Mouse (Mus musculus): ENCODE data around the gene Lhfp. TPM values are rescaled to one million over a fixed set of nuclear protein-coding genes. Genes with fewer than 3 reads are reported as not detected.
"Not testable (repeated sequence)": the region's sequence is repeated elsewhere in the genome, so short reads cannot be mapped to it uniquely, and the experiment has no call there.

The Lhfp gene
- polyA plus RNA-seq, 1 experiment from 2014 or later: 47.3 TPM

GRCm38 (mm10) chr3:53102757-53103153 is 61.4 kb downstream of the Lhfp start:
- 0 out of 2 replicates have a peak, but pooled peaks cover 8% of the 10 kb centered on the region for H3K27me3 ChIP-seq
- H3K27ac ChIP-seq: peak overlapping the region; percentile 45; the same call in 1 of the 2 replicates
- no peak overlapping the region for H3K4me2 ChIP-seq (replicated peaks)
- 38% methylated on average over 12 of the region's 12 CpGs for WGBS
- no peak overlapping the region for H3K4me3 ChIP-seq (replicated peaks)
- H3K4me1 ChIP-seq (replicated peaks): peaks cover 32% of the 10 kb centered on the region
- H3K9ac ChIP-seq (replicated peaks): no peak overlapping the region
- no peaks in the 10 kb centered on the region for H3K36me3 ChIP-seq
- ATAC-seq: peak; percentile 25
- H3K9me3 ChIP-seq: no peaks in the 10 kb centered on the region

DNA sequence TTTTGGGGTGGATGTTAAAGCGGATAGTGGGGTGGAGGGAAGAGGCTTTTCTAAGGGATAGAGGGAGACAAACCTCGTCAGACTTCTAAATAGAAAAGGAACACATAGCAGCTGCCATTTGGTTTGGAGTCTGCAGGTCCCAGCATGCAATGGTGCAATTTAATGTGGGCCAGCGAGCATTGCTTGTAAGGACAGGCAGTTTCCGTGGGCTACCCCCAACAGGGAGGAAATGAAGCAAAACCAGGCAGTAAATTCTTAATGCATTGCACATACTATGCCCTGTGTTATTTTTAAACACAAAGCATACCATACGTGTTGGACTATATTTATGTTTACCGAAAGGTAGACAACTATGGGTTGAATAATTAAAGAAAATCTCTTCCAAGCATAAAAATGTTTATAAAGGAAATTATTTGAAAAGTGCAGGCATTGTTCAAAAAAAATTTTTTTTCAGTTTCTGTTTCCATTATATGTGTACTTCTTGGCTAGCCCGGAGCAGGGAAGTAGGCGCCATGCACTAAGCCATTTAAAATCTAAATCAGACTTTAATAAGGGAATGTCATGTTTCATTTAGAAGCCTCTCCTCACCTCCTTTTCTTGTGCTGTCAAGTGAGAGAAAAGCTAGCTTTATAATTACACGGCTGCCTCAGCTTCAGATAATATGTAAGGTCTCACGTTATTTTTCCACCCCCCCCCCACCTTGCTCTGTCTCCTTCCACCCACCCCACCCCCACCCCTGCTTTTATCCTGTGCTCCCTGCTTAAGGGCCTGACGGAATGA is 67.5 kb downstream of the Lhfp start:
- ATAC-seq: peak; percentile 82
- Histone ChIP-seq H3K27ac (peak overlapping the region; percentile 12; the same call in 1 of the 2 replicates), H3K36me3 (no peaks in the 10 kb centered on the region; the same call in 1 of the 2 replicates), H3K4me1 (replicated peaks) (peaks cover 20% of the 10 kb centered on the region), H3K9ac (replicated peaks) (no peak overlapping the region), H3K4me2 (replicated peaks) (no peak overlapping the region), H3K27me3 (0 out of 2 replicates have a peak, but pooled peaks cover 8% of the 10 kb centered on the region), H3K9me3 (peaks cover 6% of the 10 kb centered on the region; the same call in 1 of the 2 replicates), H3K4me3 (replicated peaks) (no peak overlapping the region)
- WGBS: 28% methylated on average over 11 of the region's 11 CpGs

DNA sequence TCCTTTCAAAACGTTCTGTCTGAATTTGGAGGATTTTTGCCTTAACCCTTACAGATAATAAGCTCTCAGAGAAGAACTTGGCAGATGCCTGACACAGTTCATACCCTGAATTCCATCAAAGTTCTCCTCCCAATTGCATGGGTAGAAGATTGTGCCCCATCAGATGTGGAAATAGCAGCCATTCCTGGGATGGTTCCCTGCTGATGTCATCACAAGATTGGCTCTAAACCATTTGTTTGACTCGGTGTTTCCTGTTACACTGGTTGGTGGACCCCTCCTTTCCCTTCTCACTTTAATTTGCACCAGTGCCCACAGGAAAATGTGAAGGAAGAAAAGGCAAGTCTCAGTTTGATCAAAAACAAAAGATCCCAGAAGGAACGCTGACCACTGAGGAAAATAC is 68.6 kb downstream of the Lhfp start:
- Histone ChIP-seq H3K9ac (replicated peaks) (no peak overlapping the region), H3K36me3 (no peaks in the 10 kb centered on the region; the same call in 1 of the 2 replicates), H3K4me3 (replicated peaks) (no peak overlapping the region), H3K4me2 (replicated peaks) (no peak overlapping the region), H3K27me3 (0 out of 2 replicates have a peak, but pooled peaks cover 6% of the 10 kb centered on the region), H3K27ac (no peak overlapping the region), H3K4me1 (replicated peaks) (peaks cover 20% of the 10 kb centered on the region; the same call in 1 of the 2 replicates), H3K9me3 (peaks cover 6% of the 10 kb centered on the region; the same call in 1 of the 2 replicates)
- ATAC-seq: no peak
- 50% methylated on average over 3 of the region's 3 CpGs for WGBS

- H3K4me1 ChIP-seq (replicated peaks): peaks cover 20% of the 10 kb centered on the region; the same call in 1 of the 2 replicates
- ATAC-seq: no peak
- no peak overlapping the region for H3K27ac ChIP-seq
- H3K9me3 ChIP-seq: peaks cover 6% of the 10 kb centered on the region; the same call in 1 of the 2 replicates
- H3K4me2 ChIP-seq (replicated peaks): no peak overlapping the region
- H3K4me3 ChIP-seq (replicated peaks): no peak overlapping the region
- H3K36me3 ChIP-seq: no peaks in the 10 kb centered on the region; the same call in 1 of the 2 replicates
- 96% methylated on average over 7 of the region's 7 CpGs for WGBS
- H3K9ac ChIP-seq (replicated peaks): no peak overlapping the region
- no peaks in the 10 kb centered on the region for H3K27me3 ChIP-seq
Measured at GRCm38 (mm10) chr3:53112048-53112447, 70.7 kb downstream of the Lhfp start.

DNA sequence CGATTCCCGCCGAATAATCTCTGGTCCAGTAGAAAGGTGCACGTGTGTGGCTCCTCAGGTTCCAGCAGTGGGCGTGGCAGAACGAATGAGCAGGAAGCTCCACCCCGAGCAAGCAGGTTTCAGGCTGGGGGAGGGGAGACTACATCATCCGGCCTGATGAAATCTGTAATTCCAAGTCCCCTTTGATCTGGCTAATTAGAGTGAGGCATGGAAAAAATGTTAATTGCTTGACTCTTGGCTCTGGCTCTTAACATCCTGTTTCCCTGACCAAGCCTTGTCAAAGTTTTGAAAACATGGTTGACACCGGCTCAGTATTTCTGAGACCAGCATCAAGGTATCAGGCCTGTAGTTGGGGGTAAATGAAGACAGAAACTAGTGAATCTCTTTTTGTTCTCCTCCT is 77.4 kb downstream of the Lhfp start:
- ATAC-seq; H3K9ac ChIP-seq (replicated peaks); H3K4me1 ChIP-seq (replicated peaks); H3K4me2 ChIP-seq (replicated peaks); H3K36me3 ChIP-seq; H3K9me3 ChIP-seq; H3K27ac ChIP-seq; H3K4me3 ChIP-seq (replicated peaks); H3K27me3 ChIP-seq: not testable (repeated sequence)
- WGBS: 79% methylated on average over 4 of the region's 9 CpGs

GRCm38 (mm10) chr3:53119978-53120377 is 78.7 kb downstream of the Lhfp start:
- Histone ChIP-seq H3K9ac (replicated peaks) (no peak overlapping the region), H3K4me1 (replicated peaks) (no peaks in the 10 kb centered on the region), H3K27me3 (no peaks in the 10 kb centered on the region), H3K36me3 (no peaks in the 10 kb centered on the region), H3K4me3 (replicated peaks) (no peak overlapping the region), H3K4me2 (replicated peaks) (no peak overlapping the region), H3K27ac (no peak overlapping the region), H3K9me3 (no peaks in the 10 kb centered on the region)
- no peak for ATAC-seq
- WGBS: 93% methylated on average over 6 of the region's 6 CpGs

DNA sequence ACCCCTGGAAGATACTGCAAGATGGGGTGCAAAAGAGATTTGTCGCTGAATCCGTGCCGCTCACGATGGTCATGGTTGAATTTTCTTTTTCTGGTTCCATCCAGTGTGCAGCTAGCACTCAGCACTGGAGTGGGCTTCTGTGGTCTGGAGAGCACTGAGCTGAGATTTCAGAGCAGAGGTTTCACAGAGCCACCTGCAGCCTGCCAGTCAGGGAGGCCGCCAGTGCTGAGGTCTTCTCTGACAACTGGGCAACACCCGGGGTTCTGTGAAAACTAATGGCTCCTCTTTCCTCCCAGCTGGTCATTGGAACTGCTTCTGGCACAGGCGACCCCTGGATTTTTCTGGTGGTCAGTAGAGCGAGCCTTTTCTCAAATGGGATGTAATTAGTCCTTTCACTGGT is 84.2 kb downstream of the Lhfp start:
- Histone ChIP-seq H3K36me3 (no peaks in the 10 kb centered on the region), H3K9me3 (no peaks in the 10 kb centered on the region), H3K9ac (replicated peaks) (no peak overlapping the region), H3K4me2 (replicated peaks) (no peak overlapping the region), H3K4me1 (replicated peaks) (0 out of 2 replicates have a peak, but pooled peaks cover 3% of the 10 kb centered on the region), H3K27ac (no peak overlapping the region), H3K27me3 (no peaks in the 10 kb centered on the region), H3K4me3 (replicated peaks) (no peak overlapping the region)
- WGBS: 79% methylated on average over 8 of the region's 8 CpGs
- ATAC-seq: no peak

GRCm38 (mm10) chr3:53138785-53139184 is 97.5 kb downstream of the Lhfp start:
- H3K9ac ChIP-seq (replicated peaks): no peak overlapping the region
- H3K36me3 ChIP-seq: no peaks in the 10 kb centered on the region
- no peak overlapping the region for H3K4me3 ChIP-seq (replicated peaks)
- H3K9me3 ChIP-seq: peaks cover 4% of the 10 kb centered on the region
- no peak overlapping the region for H3K27ac ChIP-seq
- H3K4me1 ChIP-seq (replicated peaks): 0 out of 2 replicates have a peak, but pooled peaks cover 3% of the 10 kb centered on the region
- WGBS: 91% methylated on average over 2 of the region's 2 CpGs
- ATAC-seq: no peak
- no peaks in the 10 kb centered on the region for H3K27me3 ChIP-seq
- no peak overlapping the region for H3K4me2 ChIP-seq (replicated peaks)

DNA sequence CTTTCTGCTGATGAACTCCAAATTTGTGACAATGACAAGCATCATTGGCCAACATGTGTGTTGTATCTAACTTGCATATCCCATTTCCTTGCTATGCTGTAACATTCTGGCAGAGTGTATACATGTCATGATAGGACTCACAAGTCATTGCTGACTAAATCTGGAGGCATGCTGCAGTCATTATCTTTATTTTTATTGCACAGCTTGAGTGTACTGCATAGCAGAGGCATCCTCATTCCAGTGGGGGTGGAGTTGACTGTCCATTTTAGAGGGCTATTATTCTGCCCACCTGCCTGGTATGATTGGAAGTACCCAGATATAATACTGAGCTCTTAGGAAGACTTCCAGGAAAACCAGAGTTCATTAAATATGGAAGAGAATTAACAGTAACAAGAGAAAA is 97.9 kb downstream of the Lhfp start:
- Histone ChIP-seq H3K9me3 (peaks cover 4% of the 10 kb centered on the region), H3K4me3 (replicated peaks) (no peak overlapping the region), H3K36me3 (no peaks in the 10 kb centered on the region), H3K9ac (replicated peaks) (no peak overlapping the region), H3K4me2 (replicated peaks) (no peak overlapping the region), H3K27ac (no peak overlapping the region), H3K4me1 (replicated peaks) (0 out of 2 replicates have a peak, but pooled peaks cover 3% of the 10 kb centered on the region), H3K27me3 (no peaks in the 10 kb centered on the region)
- no peak for ATAC-seq

GRCm38 (mm10) chr3:53139642-53140041 is 98.3 kb downstream of the Lhfp start:
- no peak overlapping the region for H3K4me3 ChIP-seq (replicated peaks)
- H3K27me3 ChIP-seq: no peaks in the 10 kb centered on the region
- whole genome bisulfite sequencing: 82% methylated on average over 5 of the region's 5 CpGs
- no peak for ATAC-seq
- no peaks in the 10 kb centered on the region for H3K36me3 ChIP-seq
- H3K4me1 ChIP-seq (replicated peaks): 0 out of 2 replicates have a peak, but pooled peaks cover 3% of the 10 kb centered on the region
- H3K9ac ChIP-seq (replicated peaks): no peak overlapping the region
- H3K4me2 ChIP-seq (replicated peaks): no peak overlapping the region
- no peak overlapping the region for H3K27ac ChIP-seq
- H3K9me3 ChIP-seq: peaks cover 4% of the 10 kb centered on the region

- WGBS: 67% methylated on average over 9 of the region's 9 CpGs
- ATAC-seq: no peak
- H3K4me2 ChIP-seq (replicated peaks): no peak overlapping the region
Measured at GRCm38 (mm10) chr3:53142528-53142927, 101.2 kb downstream of the Lhfp start.

DNA sequence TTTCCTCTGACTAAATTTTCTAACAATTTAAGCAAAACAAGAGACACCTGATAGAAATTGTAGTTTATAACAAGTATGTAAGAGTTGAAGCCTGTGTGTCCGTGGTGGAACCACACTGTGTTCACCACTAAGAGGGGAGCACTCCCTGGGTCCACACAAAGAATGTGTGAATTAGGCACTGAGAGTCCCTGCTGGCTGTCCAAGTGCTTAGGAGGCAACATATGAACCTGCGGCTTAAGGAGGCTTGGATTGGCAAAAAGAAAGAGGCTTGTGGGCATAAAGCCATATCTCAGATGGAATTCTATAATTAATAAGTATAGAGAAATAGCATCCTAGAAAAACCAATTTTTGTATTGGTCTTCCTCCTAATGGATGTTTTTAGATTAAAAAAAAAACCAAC is 104.2 kb downstream of the Lhfp start:
- no peak for ATAC-seq
- Histone ChIP-seq H3K4me3 (replicated peaks) (no peak overlapping the region), H3K9ac (replicated peaks) (no peak overlapping the region), H3K27me3 (no peaks in the 10 kb centered on the region), H3K27ac (no peak overlapping the region), H3K4me2 (replicated peaks) (no peak overlapping the region), H3K36me3 (no peaks in the 10 kb centered on the region), H3K4me1 (replicated peaks) (0 out of 2 replicates have a peak, but pooled peaks cover 8% of the 10 kb centered on the region), H3K9me3 (no peaks in the 10 kb centered on the region)
- WGBS: 58% methylated on average over 2 of the region's 2 CpGs

More at GRCm38 (mm10) chr3:53142528-53142927, 101.2 kb downstream of the Lhfp start:
- Histone ChIP-seq H3K4me1 (replicated peaks) (0 out of 2 replicates have a peak, but pooled peaks cover 8% of the 10 kb centered on the region), H3K27ac (no peak overlapping the region), H3K36me3 (no peaks in the 10 kb centered on the region), H3K27me3 (no peaks in the 10 kb centered on the region), H3K9ac (replicated peaks) (no peak overlapping the region), H3K9me3 (no peaks in the 10 kb centered on the region), H3K4me3 (replicated peaks) (no peak overlapping the region)

Measured in midbrain, embryonic 13.5 days (tissue).